Mouse (Mus musculus): ENCODE measurements around the gene Bend7. TPM values are rescaled to one million over a fixed set of nuclear protein-coding genes. Genes with fewer than 3 reads are reported as not detected.

Gene Bend7
- polyA plus RNA-seq, 1 experiment from 2014 or later = 3.0 TPM

GRCm38 (mm10) chr2:4751918-4752317, 34.3 kb downstream of the Bend7 start:
- H3K4me2 ChIP-seq = no peak overlapping the region
- no peak overlapping the region for H3K9ac ChIP-seq
- no peaks in the 10 kb centered on the region for H3K36me3 ChIP-seq
- 88% methylated on average over 6 of the region's 6 CpGs for WGBS
- no peaks in the 10 kb centered on the region for H3K4me1 ChIP-seq
- ATAC-seq (ENCODE audit: insufficient number of reproducible peaks, low FRiP score, low TSS enrichment, low read depth) = no peak
- no peaks in the 10 kb centered on the region for H3K27me3 ChIP-seq
- no peak overlapping the region for H3K4me3 ChIP-seq
- no peaks in the 10 kb centered on the region for H3K9me3 ChIP-seq
- H3K27ac ChIP-seq = no peak overlapping the region

- ATAC-seq (ENCODE audit: insufficient number of reproducible peaks, low FRiP score, low TSS enrichment, low read depth) = no peak
- no peak overlapping the region for H3K4me3 ChIP-seq
- no peak overlapping the region for H3K4me2 ChIP-seq
- H3K36me3 ChIP-seq = no peaks in the 10 kb centered on the region
- H3K27me3 ChIP-seq = no peaks in the 10 kb centered on the region
- H3K9me3 ChIP-seq = no peaks in the 10 kb centered on the region
- no peaks in the 10 kb centered on the region for H3K4me1 ChIP-seq
- no peak overlapping the region for H3K27ac ChIP-seq
- H3K9ac ChIP-seq = no peak overlapping the region
- 80% methylated on average over 8 of the region's 8 CpGs for WGBS
Observed at GRCm38 (mm10) chr2:4755716-4756115, 38.1 kb downstream of the Bend7 start.

- Histone ChIP-seq H3K27me3 (no peaks in the 10 kb centered on the region), H3K9ac (no peak overlapping the region), H3K4me3 (no peak overlapping the region), H3K4me2 (no peak overlapping the region), H3K4me1 (no peaks in the 10 kb centered on the region), H3K36me3 (no peaks in the 10 kb centered on the region), H3K9me3 (no peaks in the 10 kb centered on the region), H3K27ac (no peak overlapping the region)
- 78% methylated on average over 3 of the region's 3 CpGs for WGBS
- ATAC-seq (ENCODE audit: insufficient number of reproducible peaks, low FRiP score, low TSS enrichment, low read depth) = no peak
Observed at GRCm38 (mm10) chr2:4757218-4757617, 39.6 kb downstream of the Bend7 start.

- no peak overlapping the region for H3K9ac ChIP-seq
- no peaks in the 10 kb centered on the region for H3K4me1 ChIP-seq
- H3K4me3 ChIP-seq = no peak overlapping the region
- no peak overlapping the region for H3K27ac ChIP-seq
- no peaks in the 10 kb centered on the region for H3K27me3 ChIP-seq
- H3K36me3 ChIP-seq = no peaks in the 10 kb centered on the region
- H3K9me3 ChIP-seq = no peaks in the 10 kb centered on the region
- no peak for ATAC-seq (ENCODE audit: insufficient number of reproducible peaks, low FRiP score, low TSS enrichment, low read depth)
- 63% methylated on average over 5 of the region's 5 CpGs for WGBS
- no peak overlapping the region for H3K4me2 ChIP-seq
Observed at GRCm38 (mm10) chr2:4760741-4761140, 43.1 kb downstream of the Bend7 start.

GRCm38 (mm10) chr2:4761906-4762305, 44.3 kb downstream of the Bend7 start:
- no peak overlapping the region for H3K27ac ChIP-seq
- no peaks in the 10 kb centered on the region for H3K4me1 ChIP-seq
- 64% methylated on average over 5 of the region's 5 CpGs for WGBS
- H3K36me3 ChIP-seq = no peaks in the 10 kb centered on the region
- no peak overlapping the region for H3K9ac ChIP-seq
- no peaks in the 10 kb centered on the region for H3K27me3 ChIP-seq
- ATAC-seq (ENCODE audit: insufficient number of reproducible peaks, low FRiP score, low TSS enrichment, low read depth) = no peak
- no peak overlapping the region for H3K4me3 ChIP-seq
- no peaks in the 10 kb centered on the region for H3K9me3 ChIP-seq
- H3K4me2 ChIP-seq = no peak overlapping the region

GRCm38 (mm10) chr2:4764071-4764470, 46.4 kb downstream of the Bend7 start:
- H3K27ac ChIP-seq = no peak overlapping the region
- 82% methylated on average over 3 of the region's 3 CpGs for WGBS
- ATAC-seq (ENCODE audit: insufficient number of reproducible peaks, low FRiP score, low TSS enrichment, low read depth) = no peak
- no peaks in the 10 kb centered on the region for H3K9me3 ChIP-seq
- no peaks in the 10 kb centered on the region for H3K27me3 ChIP-seq
- no peak overlapping the region for H3K4me2 ChIP-seq
- H3K4me3 ChIP-seq = no peak overlapping the region
- H3K9ac ChIP-seq = no peak overlapping the region
- no peaks in the 10 kb centered on the region for H3K36me3 ChIP-seq
- no peaks in the 10 kb centered on the region for H3K4me1 ChIP-seq

- Histone ChIP-seq H3K9me3 (no peaks in the 10 kb centered on the region), H3K4me3 (no peak overlapping the region), H3K9ac (no peak overlapping the region), H3K27me3 (no peaks in the 10 kb centered on the region), H3K4me2 (no peak overlapping the region), H3K36me3 (no peaks in the 10 kb centered on the region), H3K27ac (no peak overlapping the region), H3K4me1 (no peaks in the 10 kb centered on the region)
- WGBS = 84% methylated on average over 2 of the region's 2 CpGs
- no peak for ATAC-seq (ENCODE audit: insufficient number of reproducible peaks, low FRiP score, low TSS enrichment, low read depth)
Observed at GRCm38 (mm10) chr2:4770376-4770775, 52.7 kb downstream of the Bend7 start.

- H3K9ac ChIP-seq = no peak overlapping the region
- ATAC-seq (ENCODE audit: insufficient number of reproducible peaks, low FRiP score, low TSS enrichment, low read depth) = no peak
- H3K27me3 ChIP-seq = no peaks in the 10 kb centered on the region
- H3K27ac ChIP-seq = no peak overlapping the region
- no peak overlapping the region for H3K4me2 ChIP-seq
- H3K4me3 ChIP-seq = no peak overlapping the region
- no peaks in the 10 kb centered on the region for H3K9me3 ChIP-seq
- WGBS = 95% methylated on average over 6 of the region's 6 CpGs
- no peaks in the 10 kb centered on the region for H3K4me1 ChIP-seq
- H3K36me3 ChIP-seq = no peaks in the 10 kb centered on the region
Observed at GRCm38 (mm10) chr2:4773911-4774310, 56.3 kb downstream of the Bend7 start.

GRCm38 (mm10) chr2:4777291-4777690, 59.7 kb downstream of the Bend7 start:
- H3K4me3 ChIP-seq = no peak overlapping the region
- no peaks in the 10 kb centered on the region for H3K36me3 ChIP-seq
- no peak overlapping the region for H3K27ac ChIP-seq
- H3K9ac ChIP-seq = no peak overlapping the region
- no peaks in the 10 kb centered on the region for H3K9me3 ChIP-seq
- H3K4me1 ChIP-seq = no peaks in the 10 kb centered on the region
- ATAC-seq (ENCODE audit: insufficient number of reproducible peaks, low FRiP score, low TSS enrichment, low read depth) = no peak
- H3K27me3 ChIP-seq = no peaks in the 10 kb centered on the region
- no peak overlapping the region for H3K4me2 ChIP-seq
- 93% methylated on average over 8 of the region's 8 CpGs for WGBS

- Histone ChIP-seq H3K4me2 (no peak overlapping the region), H3K4me1 (no peaks in the 10 kb centered on the region), H3K9ac (no peak overlapping the region), H3K27me3 (no peaks in the 10 kb centered on the region), H3K27ac (no peak overlapping the region), H3K9me3 (no peaks in the 10 kb centered on the region), H3K36me3 (no peaks in the 10 kb centered on the region), H3K4me3 (no peak overlapping the region)
- WGBS = 85% methylated on average over 3 of the region's 3 CpGs
- no peak for ATAC-seq (ENCODE audit: insufficient number of reproducible peaks, low FRiP score, low TSS enrichment, low read depth)
Observed at GRCm38 (mm10) chr2:4781641-4782040, 64.0 kb downstream of the Bend7 start.

- Histone ChIP-seq H3K4me1 (no peaks in the 10 kb centered on the region), H3K36me3 (no peaks in the 10 kb centered on the region), H3K27ac (no peak overlapping the region), H3K4me3 (no peak overlapping the region), H3K9me3 (no peaks in the 10 kb centered on the region), H3K4me2 (no peak overlapping the region), H3K9ac (no peak overlapping the region), H3K27me3 (no peaks in the 10 kb centered on the region)
- no peak for ATAC-seq (ENCODE audit: insufficient number of reproducible peaks, low FRiP score, low TSS enrichment, low read depth)
- 83% methylated on average over 4 of the region's 4 CpGs for WGBS
Observed at GRCm38 (mm10) chr2:4782401-4782800, 64.8 kb downstream of the Bend7 start.

GRCm38 (mm10) chr2:4782809-4783641, 65.4 kb downstream of the Bend7 start:
- Histone ChIP-seq H3K27me3 (no peaks in the 10 kb centered on the region), H3K4me2 (no peak overlapping the region), H3K4me1 (no peaks in the 10 kb centered on the region), H3K36me3 (no peaks in the 10 kb centered on the region), H3K4me3 (no peak overlapping the region), H3K9ac (no peak overlapping the region), H3K9me3 (no peaks in the 10 kb centered on the region), H3K27ac (no peak overlapping the region)
- 78% methylated on average over 11 of the region's 11 CpGs for WGBS
- no peak for ATAC-seq (ENCODE audit: insufficient number of reproducible peaks, low FRiP score, low TSS enrichment, low read depth)

- Histone ChIP-seq H3K4me2 (no peak overlapping the region), H3K9ac (no peak overlapping the region), H3K27ac (no peak overlapping the region), H3K36me3 (no peaks in the 10 kb centered on the region), H3K4me1 (no peaks in the 10 kb centered on the region), H3K4me3 (no peak overlapping the region), H3K27me3 (no peaks in the 10 kb centered on the region), H3K9me3 (no peaks in the 10 kb centered on the region)
- 70% methylated on average over 8 of the region's 8 CpGs for WGBS
- no peak for ATAC-seq (ENCODE audit: insufficient number of reproducible peaks, low FRiP score, low TSS enrichment, low read depth)
Observed at GRCm38 (mm10) chr2:4784012-4784411, 66.4 kb downstream of the Bend7 start.
